Mouse (Mus musculus): ENCODE results near the gene Wnk4. TPM values are rescaled to one million over a fixed set of nuclear protein-coding genes. Genes with fewer than 3 reads are reported as not detected.

Gene Wnk4
- polyA plus RNA-seq, 1 experiment from 2014 or later: 5.4 TPM

- Histone ChIP-seq H3K36me3 (no peaks in the 10 kb centered on the region), H3K27me3 (ENCODE audit: low read depth, poor library complexity, severe bottlenecking) (peaks cover 43% of the 10 kb centered on the region), H3K4me1 (peaks cover 30% of the 10 kb centered on the region), H3K4me3 (peak overlapping the region; percentile 83), H3K9me3 (replicated peaks) (no peaks in the 10 kb centered on the region), H3K27ac (replicated peaks) (peak overlapping the region; percentile 91; the same call in 1 of the 2 replicates)
- no peak for DNase-seq (ENCODE audit: low spot score)
- WGBS: 75% methylated on average over 6 of the region's 6 CpGs
These were observed 12.8 kb upstream of the Wnk4 start for GRCm38 (mm10) chr11:101247521-101248030.

DNA sequence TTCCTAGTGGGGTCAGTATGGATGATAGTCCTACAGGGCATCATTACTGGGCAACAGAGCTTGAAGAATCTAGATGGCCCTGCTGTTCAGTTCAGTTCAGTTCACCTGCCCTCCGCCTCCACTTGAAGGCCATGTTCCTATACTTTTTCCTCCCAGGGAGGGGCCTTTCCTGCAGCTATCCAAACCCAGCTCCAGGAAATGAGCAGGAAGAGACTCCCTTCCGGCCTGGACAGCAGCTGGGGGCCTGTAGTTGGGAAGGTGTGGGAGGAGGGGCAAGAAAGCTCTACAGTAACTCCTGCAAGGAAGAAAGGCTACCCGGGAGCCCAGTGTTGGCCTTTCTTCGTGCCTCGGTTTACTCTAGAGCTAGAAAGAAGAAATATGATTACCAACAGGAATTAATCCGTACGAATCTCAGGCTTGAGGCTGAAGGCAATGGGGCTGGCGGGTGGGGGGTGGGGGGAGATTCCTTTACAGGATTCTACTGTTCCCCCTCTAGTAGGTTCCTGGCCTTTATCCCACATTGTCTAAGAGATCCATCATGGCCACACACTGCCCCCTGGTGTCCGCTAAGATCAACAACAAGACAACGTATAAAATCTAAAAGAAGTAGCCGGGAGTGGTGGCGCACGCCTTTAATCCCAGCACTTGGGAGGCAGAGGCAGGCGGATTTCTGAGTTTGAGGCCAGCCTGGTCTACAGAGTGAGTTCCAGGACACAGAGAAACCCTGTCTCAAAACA lies 11.9 kb upstream of the Wnk4 start:
- H3K27me3 ChIP-seq (ENCODE audit: low read depth, poor library complexity, severe bottlenecking): peaks cover 43% of the 10 kb centered on the region
- no peaks in the 10 kb centered on the region for H3K36me3 ChIP-seq
- peaks cover 37% of the 10 kb centered on the region for H3K4me1 ChIP-seq
- peak; percentile 65 for DNase-seq (ENCODE audit: low spot score)
- H3K9me3 ChIP-seq (replicated peaks): no peaks in the 10 kb centered on the region
- H3K27ac ChIP-seq (replicated peaks): no peak overlapping the region
- no peak overlapping the region for H3K4me3 ChIP-seq
- 41% methylated on average over 14 of the region's 14 CpGs for WGBS

- H3K36me3 ChIP-seq: peaks cover 3% of the 10 kb centered on the region
- no peak for DNase-seq (ENCODE audit: low spot score)
- 80% methylated on average over 2 of the region's 2 CpGs for WGBS
- H3K27me3 ChIP-seq (ENCODE audit: low read depth, poor library complexity, severe bottlenecking): peaks cover 21% of the 10 kb centered on the region
- no peaks in the 10 kb centered on the region for H3K9me3 ChIP-seq (replicated peaks)
- no peak overlapping the region for H3K27ac ChIP-seq (replicated peaks)
- no peak overlapping the region for H3K4me3 ChIP-seq
- peaks cover 37% of the 10 kb centered on the region for H3K4me1 ChIP-seq
These were observed 9.3 kb upstream of the Wnk4 start for GRCm38 (mm10) chr11:101251031-101251430.

DNA sequence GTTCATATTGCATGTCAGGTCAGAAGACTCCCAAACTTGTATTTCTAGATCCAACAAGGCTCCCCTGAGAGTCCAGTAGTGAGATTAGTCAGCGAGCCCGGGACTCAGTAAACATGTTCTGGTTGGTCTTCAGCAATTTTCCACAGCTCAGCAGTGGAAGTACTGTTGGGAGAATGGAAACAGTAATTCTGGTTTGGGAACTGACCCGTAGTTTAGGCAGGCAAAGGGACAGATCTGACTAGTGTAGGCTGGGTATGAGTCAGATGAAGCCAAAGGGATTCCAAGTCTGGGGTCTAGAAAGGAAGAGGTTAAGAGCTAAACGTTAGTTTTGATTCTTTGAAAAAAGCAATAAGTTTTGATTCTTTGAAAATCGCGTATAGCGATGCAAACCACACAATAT lies 7.4 kb upstream of the Wnk4 start:
- WGBS: 16% methylated on average over 7 of the region's 7 CpGs
- Histone ChIP-seq H3K4me1 (peaks cover 20% of the 10 kb centered on the region), H3K27ac (replicated peaks) (peak overlapping the region; percentile 95), H3K4me3 (peak overlapping the region; percentile 97), H3K36me3 (peaks cover 19% of the 10 kb centered on the region), H3K27me3 (ENCODE audit: low read depth, poor library complexity, severe bottlenecking) (peaks cover 5% of the 10 kb centered on the region), H3K9me3 (replicated peaks) (no peaks in the 10 kb centered on the region)
- no peak for DNase-seq (ENCODE audit: low spot score)

GRCm38 (mm10) chr11:101253613-101254389 lies 6.6 kb upstream of the Wnk4 start, which contains the start of gene Vps25:
Vps25 (plus strand) TSS chr11:101253707.
- Histone ChIP-seq H3K4me1 (peaks cover 20% of the 10 kb centered on the region), H3K27me3 (ENCODE audit: low read depth, poor library complexity, severe bottlenecking) (peaks cover under 1% of the 10 kb centered on the region; the same call in 1 of the 2 replicates), H3K36me3 (peaks cover 27% of the 10 kb centered on the region), H3K4me3 (peak within 1 kb of the TSS; percentile 97), H3K9me3 (replicated peaks) (no peaks in the 10 kb centered on the region), H3K27ac (replicated peaks) (peak within 1 kb of the TSS; percentile 95)
- under 1% methylated on average over 40 of the region's 40 CpGs for WGBS
- peak; percentile 87 for DNase-seq (ENCODE audit: low spot score)

GRCm38 (mm10) chr11:101255826-101256775 lies 4.3 kb upstream of the Wnk4 start:
- no peak overlapping the region for H3K27ac ChIP-seq (replicated peaks)
- peaks cover 33% of the 10 kb centered on the region for H3K36me3 ChIP-seq
- H3K4me1 ChIP-seq: peaks cover 42% of the 10 kb centered on the region
- H3K4me3 ChIP-seq: no peak overlapping the region
- WGBS: 91% methylated on average over 13 of the region's 13 CpGs
- peaks cover 11% of the 10 kb centered on the region for H3K27me3 ChIP-seq (ENCODE audit: low read depth, poor library complexity, severe bottlenecking)
- no peak for DNase-seq (ENCODE audit: low spot score)
- no peaks in the 10 kb centered on the region for H3K9me3 ChIP-seq (replicated peaks)

DNA sequence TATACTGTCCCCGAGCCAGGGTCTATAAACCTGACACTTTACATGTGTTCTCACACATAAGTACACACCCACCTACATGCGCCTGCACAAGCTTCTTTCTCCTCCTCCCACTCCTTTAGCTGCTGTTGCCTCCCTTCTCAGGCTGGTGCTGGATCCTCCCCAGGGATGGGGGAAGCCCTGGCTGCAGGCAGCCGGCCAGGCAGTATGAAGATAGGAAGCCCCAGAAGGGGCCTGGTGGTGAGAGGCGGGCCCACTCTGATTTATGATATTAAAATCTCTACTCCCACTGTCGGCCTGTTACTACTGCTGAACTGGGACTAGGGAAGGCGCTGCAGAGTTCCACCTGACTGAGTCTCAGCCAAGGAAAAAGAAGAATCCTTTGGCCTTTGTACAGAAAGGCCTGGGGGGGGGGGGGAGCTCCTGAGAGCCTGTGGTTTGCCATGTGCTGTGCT lies 1.1 kb upstream of the Wnk4 start:
- H3K36me3 ChIP-seq: peaks cover 33% of the 10 kb centered on the region
- WGBS: 43% methylated on average over 6 of the region's 6 CpGs

GRCm38 (mm10) chr11:101260826-101261380 lies 536 bp downstream of the Wnk4 start:
- H3K36me3 ChIP-seq: peaks cover 32% of the 10 kb centered on the region
- WGBS: 1% methylated on average over 30 of the region's 30 CpGs
- peak overlapping the region; percentile 80 for H3K27ac ChIP-seq (replicated peaks)
- H3K27me3 ChIP-seq (ENCODE audit: low read depth, poor library complexity, severe bottlenecking): peaks cover 59% of the 10 kb centered on the region
- peaks cover 67% of the 10 kb centered on the region for H3K4me1 ChIP-seq
- peak overlapping the region; percentile 69 for H3K4me3 ChIP-seq
- DNase-seq (ENCODE audit: low spot score): peak; percentile 52
- H3K9me3 ChIP-seq (replicated peaks): no peaks in the 10 kb centered on the region

More for the DNA sequence above, 1.1 kb upstream of the Wnk4 start:
- peak overlapping the region; percentile 69 for H3K4me3 ChIP-seq
- peak overlapping the region; percentile 80 for H3K27ac ChIP-seq (replicated peaks)
- no peaks in the 10 kb centered on the region for H3K9me3 ChIP-seq (replicated peaks)
- H3K27me3 ChIP-seq (ENCODE audit: low read depth, poor library complexity, severe bottlenecking): peaks cover 43% of the 10 kb centered on the region
- no peak for DNase-seq (ENCODE audit: low spot score)
- peaks cover 59% of the 10 kb centered on the region for H3K4me1 ChIP-seq

DNA sequence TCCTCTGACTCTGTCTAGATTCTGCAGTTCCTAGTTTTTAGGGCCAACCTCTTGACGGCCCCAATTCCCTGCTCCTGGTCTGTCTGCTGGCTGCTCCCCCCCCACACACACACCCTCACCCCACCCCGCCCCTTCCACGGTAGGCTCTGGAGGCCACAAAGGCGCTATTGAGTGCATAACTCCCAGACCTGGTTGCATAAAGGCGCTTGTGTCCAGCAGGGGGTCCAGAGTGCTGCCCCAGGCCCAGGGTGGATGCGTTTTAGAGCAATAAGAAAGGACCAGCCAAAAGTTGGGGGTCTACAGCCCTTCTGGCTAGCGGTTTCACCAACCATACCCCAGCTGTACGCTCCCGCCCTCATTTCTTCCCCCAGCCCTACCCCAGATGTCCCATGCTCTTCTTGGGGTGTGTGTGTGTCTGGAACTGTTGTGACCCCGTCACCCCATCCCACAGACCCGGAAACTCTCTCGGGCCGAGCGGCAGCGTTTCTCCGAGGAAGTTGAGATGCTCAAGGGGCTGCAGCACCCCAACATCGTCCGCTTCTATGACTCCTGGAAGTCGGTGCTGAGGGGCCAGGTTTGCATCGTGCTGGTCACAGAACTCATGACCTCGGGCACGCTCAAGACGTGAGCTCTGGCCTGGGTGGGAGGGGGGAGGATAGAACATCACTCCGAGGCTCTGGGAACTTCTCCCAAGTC lies 2.1 kb downstream of the Wnk4 start:
- Histone ChIP-seq H3K36me3 (peaks cover 18% of the 10 kb centered on the region), H3K4me1 (peaks cover 70% of the 10 kb centered on the region), H3K27ac (replicated peaks) (0 out of 2 replicates have a peak overlapping the region, but pooled peaks have one; percentile 6), H3K9me3 (replicated peaks) (no peaks in the 10 kb centered on the region), H3K4me3 (peak overlapping the region; percentile 69), H3K27me3 (ENCODE audit: low read depth, poor library complexity, severe bottlenecking) (peaks cover 74% of the 10 kb centered on the region)
- DNase-seq (ENCODE audit: low spot score): peak; percentile 36
- WGBS: 1% methylated on average over 24 of the region's 24 CpGs

- Histone ChIP-seq H3K4me1 (peaks cover 70% of the 10 kb centered on the region), H3K27ac (replicated peaks) (no peak overlapping the region)
- DNase-seq (ENCODE audit: low spot score): peak; percentile 29
These were observed 3.0 kb downstream of the Wnk4 start for GRCm38 (mm10) chr11:101263138-101263988.

GRCm38 (mm10) chr11:101263989-101264280 lies 3.6 kb downstream of the Wnk4 start:
- peak; percentile 34 for DNase-seq (ENCODE audit: low spot score)
- H3K4me1 ChIP-seq: peaks cover 70% of the 10 kb centered on the region
- WGBS: 10% methylated on average over 3 of the region's 3 CpGs
- H3K27ac ChIP-seq (replicated peaks): no peak overlapping the region
- H3K27me3 ChIP-seq (ENCODE audit: low read depth, poor library complexity, severe bottlenecking): peaks cover 88% of the 10 kb centered on the region
- H3K9me3 ChIP-seq (replicated peaks): no peaks in the 10 kb centered on the region
- H3K36me3 ChIP-seq: peaks cover 5% of the 10 kb centered on the region
- H3K4me3 ChIP-seq: peak overlapping the region; percentile 69

More at GRCm38 (mm10) chr11:101263138-101263988, 3.0 kb downstream of the Wnk4 start:
- Histone ChIP-seq H3K9me3 (replicated peaks) (no peaks in the 10 kb centered on the region), H3K4me3 (peak overlapping the region; percentile 69), H3K36me3 (peaks cover 9% of the 10 kb centered on the region), H3K27me3 (ENCODE audit: low read depth, poor library complexity, severe bottlenecking) (peaks cover 84% of the 10 kb centered on the region)
- WGBS: 2% methylated on average over 32 of the region's 32 CpGs

All from midbrain, embryonic 10.5 days (tissue).